Mouse (Mus musculus) heart, adult 18-20 months (tissue): ENCODE results near the gene Tpm3. TPM values are rescaled to one million over a fixed set of nuclear protein-coding genes. Genes with fewer than 3 reads are reported as not detected.
A peak's percentile ranks its signal among the peaks of the same experiment; 100 is the strongest.
"Not testable (repeated sequence)": the region's sequence is repeated elsewhere in the genome, so short reads cannot be mapped to it uniquely, and the experiment has no call there.

Source experiments
- DNase-seq, 2 experiments: peaks; one replicate each; pipeline ENCODE4 v3.0.0; 2021 to 2022; ENCODE audit warnings: mixed read lengths in 1 of 2
- total RNA-seq, 2 experiments: library from RNA; stranded (reverse); gene quantifications; 2 replicates each; pipeline ENCODE4 v1.2.3; 2021

Tpm3 gene
- total RNA-seq, 2 experiments from 2014 or later: 42.9 to 46.2 TPM

DNA sequence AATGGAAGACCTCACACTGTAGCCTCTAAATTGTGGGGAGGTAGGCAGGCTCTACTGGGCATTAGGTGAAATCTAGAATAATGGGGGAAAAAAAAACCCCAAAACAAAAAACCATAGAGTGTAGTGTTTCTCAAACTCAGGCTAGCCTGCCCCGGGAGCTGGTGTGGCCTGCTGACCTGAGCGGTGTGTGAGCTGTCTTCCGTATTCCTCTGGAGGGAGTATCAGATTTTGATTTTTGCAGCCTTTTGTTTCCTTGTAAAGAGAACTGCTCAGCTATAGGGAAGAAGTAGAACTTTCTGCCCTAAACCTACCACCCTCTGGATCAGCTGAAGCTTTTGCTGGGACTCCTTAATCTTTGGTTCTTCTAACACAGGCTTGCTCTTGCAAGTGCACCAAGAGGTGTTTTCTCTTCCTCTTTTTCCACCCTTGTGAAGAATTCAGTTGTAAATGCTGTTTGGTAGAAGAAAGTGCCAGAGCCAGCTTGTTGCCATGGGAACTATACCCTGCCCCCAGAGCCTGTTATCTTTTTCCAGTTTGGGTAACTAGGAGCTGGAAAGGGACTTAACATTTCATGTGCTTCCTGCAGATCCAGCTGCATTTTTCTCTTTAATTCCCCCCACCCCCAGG, 11.4 kb downstream of the Tpm3 start:
- DNase-seq: peak in 1 of 2 experiments; percentile 29

DNA sequence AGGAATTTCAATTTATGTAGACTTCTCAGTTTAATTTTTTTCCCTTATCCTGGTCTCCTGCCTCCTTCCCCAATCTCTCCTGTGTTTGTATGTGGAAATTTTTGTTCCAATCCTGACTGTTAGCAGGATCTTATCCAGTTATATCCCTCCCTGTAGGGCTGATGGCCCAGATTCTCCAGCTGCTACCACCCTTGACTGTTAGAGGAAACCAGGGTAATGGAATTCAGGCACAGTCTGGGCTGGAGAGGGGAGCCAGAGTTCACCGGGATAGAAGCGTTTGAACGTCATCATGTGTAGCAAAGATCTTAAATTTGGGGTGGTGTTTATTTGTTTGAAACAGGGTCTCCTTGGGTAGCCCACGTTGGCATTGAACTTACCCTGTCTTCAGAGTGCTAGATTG, 12.3 kb downstream of the Tpm3 start:
- peak; percentile 43 to 54 for DNase-seq

DNA sequence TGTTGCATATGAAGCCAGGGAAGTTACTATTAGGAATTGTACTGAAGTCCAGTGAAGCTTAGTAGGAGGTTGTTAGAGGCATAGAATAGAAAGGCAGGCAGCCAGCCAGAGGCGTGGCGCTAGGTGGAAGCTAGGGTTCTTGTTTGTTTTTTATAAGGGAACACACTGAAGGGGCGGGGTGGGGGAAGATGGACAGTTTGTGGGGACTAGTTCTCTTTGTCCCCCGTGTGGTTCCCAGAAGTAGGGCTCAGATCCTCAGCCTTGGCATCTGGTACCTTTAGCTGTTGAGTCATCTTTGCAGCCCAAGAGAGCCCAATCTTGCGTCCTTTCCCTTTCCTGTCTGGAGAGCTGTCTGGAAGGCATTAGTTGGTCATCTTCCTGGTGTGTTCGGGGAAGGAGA, 12.8 kb downstream of the Tpm3 start:
- DNase-seq: peak; percentile 43 to 46

DNA sequence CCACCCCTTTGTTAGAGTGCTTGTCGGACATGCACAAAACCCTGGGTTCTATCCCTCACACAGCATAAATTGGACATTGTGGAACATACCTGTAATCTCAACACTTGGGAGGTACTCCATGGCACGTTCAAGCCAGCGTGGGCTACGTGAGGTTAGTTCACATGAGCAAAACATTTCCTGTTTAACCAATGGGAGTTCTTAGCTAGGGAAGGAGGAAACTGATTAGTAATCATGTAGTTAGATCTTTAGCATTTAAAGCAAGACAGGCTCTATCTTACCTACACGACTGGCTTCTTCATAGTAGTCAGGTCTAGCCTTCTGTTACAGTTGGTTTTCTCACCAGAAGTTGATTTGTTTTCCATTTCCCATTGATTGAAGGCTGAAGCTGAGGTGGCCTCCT, 13.6 kb downstream of the Tpm3 start:
- DNase-seq: no peak

DNA sequence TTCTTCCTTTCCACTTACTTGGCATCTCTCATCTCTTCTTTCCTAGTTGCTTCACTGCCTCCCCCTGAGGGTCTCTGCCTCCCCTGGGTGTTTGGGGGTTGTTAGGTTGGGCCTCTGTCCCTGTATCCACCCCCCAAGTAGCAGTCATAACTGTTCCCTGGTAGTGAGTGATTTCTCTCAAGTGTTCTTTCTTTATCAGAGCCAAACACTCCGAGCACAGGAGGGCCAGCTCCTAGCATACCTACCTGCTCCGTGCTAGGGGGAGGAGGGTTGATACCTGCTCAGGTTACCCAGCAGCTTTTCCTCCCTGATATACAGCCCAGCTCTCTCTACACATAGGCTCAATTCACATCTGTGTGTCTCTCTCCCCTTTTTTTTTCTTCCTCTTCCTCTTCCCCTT, 16.2 kb downstream of the Tpm3 start:
- no peak for DNase-seq

DNA sequence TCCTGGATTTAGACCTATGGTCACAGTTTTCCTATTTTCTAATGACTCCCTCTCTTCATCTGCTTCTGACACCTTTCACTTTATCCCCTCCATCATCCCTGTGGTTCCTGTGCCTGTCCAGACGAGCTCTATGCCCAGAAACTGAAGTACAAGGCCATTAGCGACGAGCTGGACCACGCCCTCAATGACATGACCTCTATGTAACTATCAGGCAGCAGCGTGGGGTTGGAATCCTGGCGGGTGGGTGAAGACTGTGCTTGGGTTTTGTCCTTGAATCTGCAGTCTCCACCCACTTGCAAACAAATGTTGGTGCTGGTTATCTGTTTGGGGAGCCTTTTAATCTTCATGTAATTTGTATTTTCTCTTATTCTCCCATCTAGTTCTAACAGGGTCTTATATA, 18.4 kb downstream of the Tpm3 start:
- no peak for DNase-seq

DNA sequence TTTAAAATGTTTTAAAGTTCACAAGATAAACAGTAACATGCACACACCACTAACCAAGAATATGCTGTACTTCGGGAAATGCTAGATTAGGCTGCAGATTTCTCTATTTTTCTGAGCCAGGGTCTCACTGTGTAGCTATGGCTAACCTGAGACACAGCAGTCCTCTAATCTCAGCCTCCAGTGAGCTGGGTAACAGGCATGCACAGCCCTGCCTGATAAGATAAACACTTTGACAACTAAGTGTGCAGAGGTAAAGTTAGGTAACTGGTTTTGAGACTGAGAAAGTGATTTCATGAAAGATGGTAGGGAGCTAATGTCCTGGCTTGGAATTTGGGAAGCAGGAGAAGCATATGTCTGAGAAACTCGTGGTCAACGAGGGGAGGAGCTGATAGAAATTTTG, 22.0 kb downstream of the Tpm3 start:
- DNase-seq: no peak

DNA sequence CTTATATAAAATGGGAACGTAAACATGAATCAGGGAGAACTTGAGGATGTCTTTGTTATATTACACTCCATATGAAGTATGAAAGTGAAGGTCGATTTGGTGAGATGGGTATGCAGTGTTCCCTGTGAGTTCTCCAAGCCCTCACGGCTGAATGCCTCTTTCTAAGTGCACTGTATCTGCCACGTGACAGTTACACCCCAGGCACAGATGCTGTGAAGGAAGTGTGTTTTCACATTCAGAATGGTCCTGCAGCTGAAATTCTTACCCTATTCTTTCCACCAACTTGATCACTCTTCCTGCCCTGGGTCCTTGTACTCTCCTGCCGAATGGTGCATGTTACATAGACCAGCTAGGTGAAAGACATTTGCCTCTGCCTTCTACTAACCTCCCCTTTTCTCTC, 25.5 kb downstream of the Tpm3 start:
- DNase-seq: no peak

DNA sequence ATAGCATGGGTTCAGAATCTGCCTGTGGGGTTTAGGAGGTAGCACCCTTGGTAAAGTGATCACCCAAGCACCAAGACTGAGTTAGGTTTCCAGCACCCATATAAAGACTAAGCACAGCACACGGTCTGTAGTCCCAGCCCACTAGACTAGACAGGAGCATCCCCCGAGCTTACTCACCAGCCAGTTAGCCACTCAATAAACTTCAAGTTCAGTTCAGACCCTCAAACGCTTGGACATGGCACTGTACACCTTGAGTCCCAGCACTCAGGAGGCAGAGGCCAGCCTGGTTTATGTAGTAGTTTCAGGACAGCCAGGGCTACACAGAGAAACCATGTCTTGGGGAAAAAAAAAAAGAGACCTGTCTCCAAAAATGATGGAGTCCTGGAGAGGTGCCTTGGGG, 28.6 kb downstream of the Tpm3 start:
- no peak for DNase-seq

DNA sequence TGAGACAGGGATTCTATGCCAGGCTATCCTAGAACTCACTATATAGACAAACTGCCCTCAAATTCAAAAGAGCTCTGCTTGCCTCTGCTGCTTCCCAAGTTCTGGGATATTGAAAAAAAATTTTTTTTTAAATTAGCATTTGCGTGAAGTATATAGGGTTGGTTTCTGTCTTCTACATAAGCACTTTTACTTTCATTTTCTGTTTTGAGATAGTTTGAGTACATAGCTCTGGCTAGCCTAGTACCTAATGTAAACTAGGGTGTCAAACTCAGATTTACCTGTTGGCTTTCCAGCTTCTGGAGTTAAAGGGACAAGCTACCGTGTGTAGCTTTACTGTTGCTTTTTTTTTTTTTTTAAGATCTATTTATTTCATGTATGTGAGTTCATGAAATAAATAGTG, 29.2 kb downstream of the Tpm3 start:
- no peak for DNase-seq

DNA sequence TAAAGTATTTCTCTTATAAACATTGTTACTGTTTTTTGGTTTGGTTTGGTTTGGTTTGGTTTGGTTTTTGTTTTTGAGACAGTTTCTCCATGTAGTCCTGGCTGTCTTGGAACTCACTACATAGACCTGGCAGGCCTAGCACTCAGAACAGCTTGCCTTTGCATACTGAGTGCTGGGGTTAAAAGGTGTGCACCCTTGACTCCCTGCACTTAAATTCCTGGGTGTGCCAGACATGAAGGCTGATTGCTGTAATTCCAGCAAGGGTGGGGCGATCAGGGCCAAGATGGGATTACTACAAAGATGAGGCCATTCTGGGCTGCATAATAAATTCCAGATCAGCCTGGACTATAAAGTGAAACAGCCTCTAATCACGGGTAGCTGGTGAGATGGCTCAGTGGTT, 29.8 kb downstream of the Tpm3 start:
- no peak for DNase-seq

DNA sequence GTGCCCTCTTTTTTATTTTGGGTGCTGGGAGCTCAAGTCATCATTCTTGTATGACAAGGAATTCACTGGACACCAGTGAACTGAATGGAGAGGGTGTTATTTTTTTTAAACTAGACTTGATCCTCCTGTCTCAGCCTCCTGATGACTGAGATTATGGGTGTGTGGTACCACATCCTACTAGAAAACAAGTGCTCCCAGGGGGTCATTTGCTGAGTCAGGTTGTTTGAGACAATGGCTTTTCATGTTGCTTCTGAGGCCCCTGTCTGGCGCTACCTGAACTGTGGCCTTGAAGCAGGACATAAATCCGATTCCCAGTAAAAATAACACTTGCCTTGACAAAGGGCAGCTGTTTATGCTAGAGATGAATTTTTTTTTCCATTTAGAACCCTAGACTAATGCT, 30.7 kb downstream of the Tpm3 start:
- DNase-seq: no peak

DNA sequence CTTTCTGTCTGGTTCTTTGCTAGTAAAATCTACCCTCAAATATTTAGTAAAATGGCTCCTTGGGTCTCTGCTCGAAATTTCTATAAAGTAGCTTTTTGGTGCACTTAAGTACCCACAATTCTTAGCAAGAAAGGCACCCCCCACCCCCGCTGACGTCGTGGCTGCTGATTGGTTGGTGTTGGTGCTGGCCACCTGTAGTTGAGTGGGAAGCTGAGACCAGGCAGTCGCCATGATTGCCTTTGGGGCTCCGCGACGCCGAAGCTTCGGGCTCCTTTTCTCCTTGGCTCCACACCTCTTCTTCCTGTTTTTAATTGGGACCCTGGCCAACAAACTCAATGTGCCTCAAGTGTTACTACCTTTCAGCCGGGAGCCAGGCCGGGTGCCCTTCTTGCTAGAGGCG, 31.5 kb downstream of the Tpm3 start, which contains the start of gene Nup210l:
Gene Nup210l (plus strand): TSS at position 195 of the 400 bp plus-strand sequence.
- no peak for DNase-seq

DNA sequence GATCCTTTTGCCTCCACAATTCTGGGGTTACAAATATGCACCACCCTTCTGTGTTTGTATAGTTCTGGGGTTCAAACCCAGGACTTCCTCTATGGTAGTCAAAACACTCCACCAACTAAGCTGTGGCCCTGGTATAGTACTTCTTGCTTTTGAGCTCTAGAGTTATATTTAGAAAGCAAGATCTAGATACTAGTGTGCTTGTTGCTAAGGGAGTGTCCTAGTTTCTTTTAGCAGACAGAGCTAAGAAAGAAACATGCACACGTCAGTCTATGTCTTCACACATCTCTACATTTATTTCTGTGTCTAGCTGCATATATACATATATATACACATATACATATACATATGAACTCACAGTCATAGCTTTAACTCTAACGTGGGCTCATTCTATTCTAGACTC, 39.3 kb downstream of the Tpm3 start:
- DNase-seq: peak in 1 of 2 experiments; percentile 18

DNA sequence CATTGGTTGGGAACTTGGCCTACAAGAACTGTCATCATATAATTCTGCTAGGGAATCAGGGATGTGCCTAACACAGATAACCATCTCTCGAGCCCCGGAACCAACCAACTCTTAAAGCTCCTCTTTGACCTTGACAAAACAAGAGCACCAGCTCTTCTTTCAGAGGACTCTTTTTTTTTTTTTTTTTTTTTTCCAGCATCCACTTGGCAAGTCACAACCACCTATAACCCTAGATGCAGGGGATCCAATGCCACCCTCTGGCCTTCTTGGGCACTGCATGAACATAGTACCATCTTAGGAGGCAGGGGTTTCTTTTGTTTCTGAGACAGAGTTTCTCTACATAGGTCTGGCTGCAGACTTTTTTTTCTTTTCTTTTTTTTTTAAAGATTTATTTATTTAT, 41.9 kb downstream of the Tpm3 start:
- no peak for DNase-seq

DNA sequence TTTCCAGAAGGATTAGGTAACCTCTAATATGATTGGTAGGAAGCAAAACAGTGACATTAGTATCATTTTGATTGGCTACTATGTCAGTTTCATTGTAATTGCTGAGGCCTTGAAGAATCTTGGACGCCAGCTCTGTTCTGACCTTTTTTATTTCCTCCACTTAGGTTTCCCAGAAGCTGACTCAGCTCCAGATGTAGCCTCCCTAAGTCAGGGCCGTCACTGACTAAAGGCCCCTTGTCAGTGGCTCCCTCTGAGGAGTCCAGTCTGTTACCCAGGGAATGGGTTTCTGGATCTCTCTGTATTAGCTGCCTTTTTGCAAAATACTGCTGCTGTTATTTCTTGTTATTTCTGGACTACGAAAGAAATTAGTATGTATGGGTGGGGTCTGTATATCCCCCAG, 43.1 kb downstream of the Tpm3 start:
- no peak for DNase-seq

DNA sequence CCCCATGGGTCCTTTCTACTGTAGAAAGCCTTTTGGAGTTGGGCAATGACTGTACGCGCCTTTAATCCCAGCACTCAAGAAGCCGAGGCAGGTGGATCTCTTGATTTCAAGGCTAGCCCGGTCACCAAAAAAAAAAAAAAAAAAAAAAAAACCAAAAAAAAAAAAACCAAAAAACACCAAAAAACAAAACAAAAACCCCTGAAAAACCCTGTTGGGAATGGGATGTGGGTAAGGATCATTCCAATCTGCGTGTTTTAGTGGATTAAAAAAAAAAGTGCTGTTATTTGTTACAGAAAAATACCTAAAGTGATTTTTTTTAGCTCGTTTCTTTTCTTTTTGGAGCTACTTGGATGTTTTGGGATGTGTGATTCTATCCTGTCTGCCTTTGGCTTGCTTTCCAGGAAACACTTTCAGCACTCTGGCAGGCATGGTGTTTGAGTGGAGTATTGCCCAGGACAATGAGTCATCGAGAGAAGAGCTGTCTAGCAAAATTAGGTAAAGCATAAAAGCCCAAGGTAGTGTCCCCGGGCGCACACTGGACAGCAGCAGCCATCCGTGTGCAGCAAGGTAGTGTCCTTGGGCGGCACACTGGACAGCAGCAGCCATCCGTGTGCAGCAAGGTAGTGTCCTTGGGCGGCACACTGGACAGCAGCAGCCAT, 45.8 kb downstream of the Tpm3 start:
- DNase-seq: peak; percentile 65 to 69

DNA sequence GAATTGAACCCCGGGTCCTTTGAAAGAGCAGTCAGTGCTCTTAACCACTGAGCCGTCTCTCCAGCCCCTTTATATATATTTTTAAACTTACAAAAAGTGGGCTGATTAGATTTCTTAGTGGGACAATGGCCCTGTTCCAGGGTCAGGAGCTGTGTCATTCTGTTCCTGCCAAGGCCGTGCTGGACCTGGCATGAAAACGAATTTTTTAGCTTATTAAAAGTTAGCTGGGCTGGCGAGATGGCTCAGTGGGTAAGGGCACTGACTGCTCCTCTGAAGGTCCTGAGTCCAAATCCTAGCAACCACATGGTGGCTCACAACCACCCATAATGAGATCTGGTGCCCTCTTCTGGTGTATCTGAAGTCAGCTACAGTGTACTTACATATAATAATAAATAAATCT, 49.6 kb downstream of the Tpm3 start:
- not testable (repeated sequence) for DNase-seq

DNA sequence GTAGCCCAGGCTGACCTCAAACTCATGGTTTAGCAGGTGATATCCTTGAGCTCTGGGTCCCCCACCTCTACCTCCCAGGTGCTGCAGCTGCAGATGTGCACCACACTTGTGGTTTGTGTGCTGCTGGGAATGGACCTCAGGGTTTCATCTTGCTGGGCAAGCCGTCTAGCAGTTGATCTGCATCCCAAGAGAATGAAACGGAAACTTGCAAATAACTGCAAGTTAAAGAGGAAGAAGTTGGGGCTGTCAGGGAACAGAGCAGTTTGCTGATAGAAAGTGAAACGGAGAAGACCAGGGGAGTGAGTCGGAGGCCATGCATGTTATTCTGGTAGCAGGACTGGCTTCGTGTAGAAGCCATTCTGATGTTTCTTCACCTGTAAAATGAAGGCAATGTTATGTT, 53.3 kb downstream of the Tpm3 start:
- DNase-seq: peak in 1 of 2 experiments; percentile 12

DNA sequence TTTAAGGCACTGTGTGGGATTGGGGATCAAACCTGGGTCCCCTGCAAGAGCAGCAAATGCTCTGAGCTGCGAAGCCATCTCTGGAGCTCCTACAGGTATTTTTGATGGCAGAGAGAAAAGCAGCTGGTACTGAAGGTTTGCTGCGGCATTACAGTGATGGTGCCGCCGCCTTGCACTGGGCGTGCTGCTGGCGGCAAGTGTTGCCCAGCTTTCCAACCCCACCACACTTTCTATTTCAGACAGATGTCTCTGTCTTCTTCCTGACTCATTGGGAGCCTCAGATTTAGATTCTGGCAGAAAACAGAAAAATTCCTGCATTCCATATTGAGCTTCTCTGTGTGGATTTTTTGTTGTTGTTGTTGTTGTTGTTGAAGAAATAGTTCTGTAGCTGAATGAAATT, 55.4 kb downstream of the Tpm3 start:
- DNase-seq: no peak

DNA sequence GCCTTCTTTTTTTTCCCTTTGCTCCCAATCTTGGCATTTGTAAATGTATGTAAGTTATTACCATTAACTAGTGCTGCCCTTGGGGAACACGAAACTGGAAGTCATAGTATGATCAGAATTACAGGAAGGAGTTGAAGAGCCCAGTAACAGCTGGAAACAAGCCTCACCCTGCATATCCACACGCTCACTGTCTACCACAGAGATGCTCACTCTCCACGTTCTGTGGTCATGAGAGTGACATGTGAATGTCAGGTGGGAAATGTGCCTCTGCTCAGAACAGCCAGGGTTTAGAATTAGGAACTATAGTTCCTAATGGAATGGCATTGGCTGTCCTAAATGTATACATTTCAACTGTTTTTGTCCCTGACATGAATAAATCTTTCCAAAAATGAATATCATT, 60.3 kb downstream of the Tpm3 start:
- DNase-seq: no peak

DNA sequence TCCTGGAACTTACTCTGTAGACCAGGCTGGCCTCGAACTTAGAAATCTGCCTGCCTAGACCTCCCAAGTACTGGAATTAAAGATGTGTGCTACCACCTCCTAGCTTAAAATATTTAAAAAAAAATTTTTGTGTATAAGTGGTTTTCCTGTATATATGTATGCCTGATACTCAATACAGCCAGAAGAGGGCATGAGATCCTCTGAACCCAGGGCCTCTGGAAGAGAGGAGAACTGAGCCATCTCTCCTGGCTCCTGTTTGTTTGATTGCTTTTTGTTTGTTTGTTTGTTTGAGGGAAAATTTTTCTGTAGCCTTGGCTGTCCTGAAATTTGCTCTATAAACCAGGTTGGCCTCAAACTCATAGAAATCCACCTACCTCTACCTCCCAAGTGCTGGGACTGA, 60.9 kb downstream of the Tpm3 start:
- DNase-seq: no peak

DNA sequence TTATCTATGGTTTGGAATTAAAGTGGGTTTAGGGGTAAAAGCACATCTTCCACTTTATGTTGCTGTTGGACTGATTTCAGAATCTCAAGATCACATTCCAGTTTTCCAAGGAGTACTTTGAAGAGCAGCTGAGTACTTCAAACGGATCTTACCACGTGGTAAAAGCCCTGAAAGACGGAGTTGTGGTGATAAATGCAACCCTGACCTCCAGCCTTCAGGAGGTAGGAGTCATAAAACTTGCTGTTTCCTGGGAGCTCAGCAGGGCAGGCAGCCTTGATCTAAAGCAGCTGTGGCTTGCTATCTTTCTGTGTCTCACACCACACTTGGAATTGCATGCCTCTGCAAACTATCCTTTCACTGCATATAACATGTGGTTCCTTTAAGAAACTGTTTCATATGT, 62.0 kb downstream of the Tpm3 start:
- DNase-seq: no peak

DNA sequence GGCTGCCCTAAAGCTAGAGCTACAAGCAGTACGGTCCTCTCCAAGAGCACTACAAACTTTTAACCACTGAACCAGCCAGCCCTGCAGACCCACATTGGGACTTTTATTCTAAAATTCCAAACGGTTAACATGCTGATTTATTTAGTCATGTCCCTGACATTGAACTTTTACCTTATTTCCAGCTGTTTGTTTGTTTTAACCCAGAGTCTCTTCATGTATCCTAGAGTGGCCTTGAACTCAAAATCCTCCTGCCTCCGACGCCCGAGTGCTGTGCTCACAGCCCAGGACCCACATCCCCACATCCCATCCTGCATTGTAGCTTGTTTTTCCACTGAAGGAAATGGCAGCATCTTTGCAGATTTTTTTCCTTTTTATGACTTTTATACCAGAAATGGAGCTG, 62.5 kb downstream of the Tpm3 start:
- no peak for DNase-seq
